Mouse (Mus musculus): Measurements from ENCODE around the gene Pcdh18.

- TF ChIP-seq CTCF (IDR thresholded peaks at IDR 0.05; ENCODE audit: low read depth, low read length) = no peak
- TF ChIP-seq EP300 (IDR thresholded peaks at IDR 0.05; ENCODE audit: insufficient read depth, low read depth, low read length) = no peak
These were observed 4.4 kb downstream of the Pcdh18 start for GRCm38 (mm10) chr3:49752766-49753165.
